Mouse (Mus musculus) adrenal gland, postnatal 14 days (tissue): ENCODE measurements around the gene Gm43720. TPM values are rescaled to one million over a fixed set of nuclear protein-coding genes. Genes with fewer than 3 reads are reported as not detected.
A peak's percentile ranks its signal among the peaks of the same experiment; 100 is the strongest.
"Not testable (repeated sequence)": the region's sequence is repeated elsewhere in the genome, so short reads cannot be mapped to it uniquely, and the experiment has no call there.

Experiments
- DNase-seq: peaks from one replicate; pipeline ENCODE4 v3.0.0; 2021; ENCODE audit warnings: mixed read lengths
- total RNA-seq: library from RNA; stranded (reverse); gene quantifications from 2 replicates; pipeline ENCODE4 v1.2.3, GENCODE M21; 2021

Gene Gm43720
- total RNA-seq, 1 experiment from 2014 or later: not detected

- no peak for DNase-seq
Measured at GRCm38 (mm10) chr5:138262001-138262400, 17.8 kb downstream of the Gm43720 start.

DNA sequence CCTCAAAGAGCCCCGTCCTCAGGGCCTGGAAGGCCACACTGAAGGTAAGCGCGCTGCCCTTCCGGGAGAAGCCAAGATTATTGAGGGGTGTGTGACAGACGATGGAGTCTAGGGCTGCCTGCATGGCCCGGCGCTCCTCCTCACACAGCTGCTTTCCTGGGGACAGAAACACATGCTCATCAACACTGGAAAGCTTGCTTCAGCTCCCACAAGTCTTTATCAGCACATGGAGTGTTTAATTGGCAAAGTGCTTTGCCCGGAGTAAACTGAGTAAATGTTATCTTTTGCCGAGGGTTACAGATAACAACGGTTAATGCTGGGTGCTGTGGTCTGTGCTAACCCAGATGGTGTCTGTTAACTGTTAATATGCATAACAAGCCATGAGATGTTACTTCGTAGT is 18.9 kb downstream of the Gm43720 start:
- no peak for DNase-seq

GRCm38 (mm10) chr5:138260051-138260450 is 19.7 kb downstream of the Gm43720 start:
- DNase-seq: no peak

GRCm38 (mm10) chr5:138258993-138259392 is 20.8 kb downstream of the Gm43720 start:
- DNase-seq: no peak

- DNase-seq: peak; percentile 72
Measured at GRCm38 (mm10) chr5:138258542-138258941, 21.2 kb downstream of the Gm43720 start.

GRCm38 (mm10) chr5:138258078-138258477 is 21.7 kb downstream of the Gm43720 start:
- DNase-seq: no peak

DNA sequence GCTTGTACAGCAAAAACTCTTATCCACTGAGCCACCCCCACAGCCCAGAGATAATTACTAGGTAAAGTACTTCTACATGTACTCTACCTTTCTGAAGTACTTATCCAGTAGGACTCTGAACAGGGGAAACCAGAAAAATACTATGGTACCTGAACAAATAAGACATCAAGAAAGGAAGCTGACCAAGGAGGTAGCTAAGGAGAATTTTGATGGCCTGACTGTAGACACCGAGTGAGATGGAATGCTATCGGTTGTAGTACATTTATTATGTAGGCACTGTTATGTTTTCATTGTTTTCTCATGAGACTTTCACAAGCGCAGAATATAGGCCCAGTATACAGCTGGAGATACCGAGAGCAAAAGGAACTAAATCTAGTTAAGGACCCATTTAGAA is 22.2 kb downstream of the Gm43720 start:
- no peak for DNase-seq

DNA sequence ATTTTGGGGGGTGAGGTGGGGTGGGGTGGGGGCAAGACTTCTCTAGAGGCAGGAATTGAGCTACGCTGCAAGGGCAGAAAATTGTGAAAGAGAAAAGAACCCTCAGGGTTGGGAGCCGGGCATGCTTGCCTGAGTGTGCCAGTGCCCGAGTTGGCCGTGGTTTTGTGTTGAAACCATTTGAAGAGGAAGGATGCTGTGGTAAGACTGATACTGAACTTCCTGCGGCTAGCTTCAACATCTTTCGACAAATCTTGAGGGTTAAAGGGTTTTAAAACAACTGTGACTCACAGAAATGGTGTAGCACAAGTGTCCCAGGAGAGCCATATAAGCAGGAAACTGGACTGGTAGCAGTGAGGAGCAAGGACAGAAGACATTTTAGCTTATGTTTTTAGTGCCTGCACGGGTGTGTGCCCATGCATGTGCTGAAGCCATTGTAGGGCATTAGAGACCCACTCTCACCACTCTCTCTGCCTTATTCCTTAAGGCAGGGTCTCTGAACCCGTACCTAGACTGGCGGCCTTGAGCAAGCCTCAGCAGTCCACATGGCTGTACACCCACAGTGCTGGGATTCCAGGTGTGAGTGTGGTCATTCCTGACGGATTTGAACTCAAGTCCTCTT is 22.7 kb downstream of the Gm43720 start:
- no peak for DNase-seq

DNA sequence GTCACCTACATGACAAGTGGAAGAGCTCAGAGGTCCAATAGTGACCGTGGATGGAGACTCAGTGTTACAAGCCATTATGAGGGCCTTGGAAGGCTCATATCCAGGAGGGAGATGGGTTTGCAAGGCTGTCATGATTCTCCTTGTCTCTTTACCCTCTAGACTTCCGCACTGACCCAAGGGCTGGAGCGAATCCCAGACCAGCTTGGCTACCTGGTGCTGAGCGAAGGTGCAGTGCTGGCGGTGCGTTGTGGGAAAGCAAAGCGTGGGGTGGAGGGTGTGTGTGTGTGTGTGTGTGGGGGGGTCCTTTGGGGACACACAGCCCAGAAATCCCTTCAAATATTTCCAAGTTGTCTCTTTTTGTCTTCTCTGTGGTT is 23.7 kb downstream of the Gm43720 start:
- DNase-seq: no peak

- peak; percentile 96 for DNase-seq
Measured at GRCm38 (mm10) chr5:138255353-138256093, 24.2 kb downstream of the Gm43720 start, which contains the start of gene Lamtor4. TSS of gene Lamtor4 (plus strand) at chr5:138255482.

- no peak for DNase-seq
Measured at GRCm38 (mm10) chr5:138253061-138253460, 26.7 kb downstream of the Gm43720 start.

- no peak for DNase-seq
Measured at GRCm38 (mm10) chr5:138251144-138251543, 28.6 kb downstream of the Gm43720 start.

GRCm38 (mm10) chr5:138241511-138241910 is 38.2 kb downstream of the Gm43720 start:
- peak; percentile 69 for DNase-seq

DNA sequence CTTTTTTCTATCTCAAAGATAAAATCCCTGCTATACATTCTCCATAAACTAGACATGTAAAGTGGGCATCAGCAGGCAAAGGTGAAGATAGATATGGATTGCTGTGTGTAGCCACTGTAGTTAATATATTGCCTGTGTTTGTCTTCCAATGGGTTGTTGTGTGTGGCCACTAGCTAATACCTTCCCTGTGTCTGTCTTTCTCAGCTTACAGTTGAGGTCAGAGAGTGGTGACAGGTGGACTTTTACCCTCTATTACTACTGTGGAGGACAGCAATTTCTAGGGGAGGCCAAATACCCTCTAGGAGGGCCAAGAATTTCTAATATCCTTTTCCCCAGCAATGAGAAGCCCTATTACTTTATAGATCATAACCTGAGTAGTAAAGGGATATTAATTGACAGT is 45.5 kb downstream of the Gm43720 start:
- no peak for DNase-seq

DNA sequence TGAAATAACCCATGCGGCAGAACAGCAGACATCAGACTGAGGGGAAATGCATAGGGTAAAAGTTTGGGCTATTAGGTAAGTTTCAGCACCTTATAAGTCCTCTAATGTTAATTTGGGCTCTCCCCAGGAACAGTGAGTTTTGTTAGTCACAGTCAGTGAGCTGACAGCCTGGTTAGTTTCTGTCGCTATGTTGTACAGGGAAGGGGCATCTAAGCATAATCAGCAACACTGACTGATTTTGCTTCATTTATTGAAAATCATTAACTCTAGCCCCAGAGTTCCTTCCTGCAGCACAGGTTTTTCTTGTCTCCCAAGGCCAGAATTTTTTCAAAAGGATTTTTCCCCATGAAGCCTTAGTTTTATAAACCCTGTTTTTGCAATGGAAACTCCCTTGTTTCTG is 46.0 kb downstream of the Gm43720 start:
- no peak for DNase-seq

DNA sequence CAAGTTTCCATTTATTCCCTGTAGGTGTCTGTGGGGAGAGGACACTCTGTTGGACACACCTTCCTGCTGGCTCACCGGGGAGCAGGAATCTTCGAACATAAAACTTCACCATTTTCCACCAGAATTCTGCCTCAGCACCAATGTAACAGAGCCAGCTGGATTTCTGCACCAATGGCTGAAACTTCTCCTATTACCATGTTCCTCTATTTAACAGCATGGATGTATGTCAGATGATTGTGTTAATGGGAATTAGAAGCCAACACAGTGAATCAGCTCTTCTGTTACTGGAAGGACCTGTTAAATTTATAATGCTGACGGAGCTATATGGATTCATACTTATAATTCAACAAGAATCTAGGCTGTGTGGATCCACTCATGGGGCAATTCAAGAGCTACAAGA is 50.2 kb downstream of the Gm43720 start:
- DNase-seq: no peak

GRCm38 (mm10) chr5:138228026-138228425 is 51.7 kb downstream of the Gm43720 start:
- peak; percentile 66 for DNase-seq

GRCm38 (mm10) chr5:138227367-138227766 is 52.4 kb downstream of the Gm43720 start:
- no peak for DNase-seq

DNA sequence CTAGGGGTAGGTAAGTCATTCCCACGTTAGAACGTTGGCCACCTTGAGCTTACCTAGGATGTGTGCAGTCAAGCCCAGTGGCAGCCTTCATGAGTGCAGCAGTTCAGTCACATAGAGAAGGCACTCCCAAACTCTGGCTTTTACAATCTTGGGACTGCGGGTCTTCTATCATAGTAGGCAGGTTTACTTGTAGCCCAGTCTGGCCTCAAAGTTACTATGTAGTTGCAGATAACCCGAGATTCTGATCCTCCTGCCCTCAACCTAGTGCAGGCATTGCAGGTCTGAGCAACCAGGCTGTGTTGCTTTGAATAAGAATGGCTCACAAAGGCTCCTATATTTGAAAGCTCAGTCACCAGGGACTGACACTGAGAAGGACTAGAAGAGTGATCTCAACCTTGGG is 53.3 kb downstream of the Gm43720 start:
- no peak for DNase-seq

DNA sequence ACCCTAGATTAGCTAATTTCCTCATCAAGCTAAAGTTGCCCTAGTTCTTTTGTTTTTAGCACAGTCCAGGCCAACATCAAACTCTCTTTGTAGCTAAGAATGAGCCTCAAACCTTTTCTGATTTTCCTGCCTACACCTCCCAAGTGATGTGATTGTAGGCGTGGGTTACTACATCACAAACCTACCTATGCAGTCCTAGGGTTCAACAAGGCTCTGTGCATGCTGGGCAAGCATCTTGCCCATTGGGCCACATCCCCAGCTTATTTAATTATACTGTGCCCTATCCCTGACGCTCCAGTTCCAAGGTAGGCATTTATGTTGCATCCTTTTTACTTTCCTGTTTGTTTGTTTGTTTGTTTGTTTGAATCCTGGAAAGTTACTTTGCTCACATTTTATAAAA is 54.1 kb downstream of the Gm43720 start, which contains the start of gene Nxpe5:
Nxpe5 (plus strand) TSS at position 199 of the 400 bp plus-strand sequence.
- no peak for DNase-seq

- no peak for DNase-seq
Measured at GRCm38 (mm10) chr5:138223287-138223686, 56.5 kb downstream of the Gm43720 start.

DNA sequence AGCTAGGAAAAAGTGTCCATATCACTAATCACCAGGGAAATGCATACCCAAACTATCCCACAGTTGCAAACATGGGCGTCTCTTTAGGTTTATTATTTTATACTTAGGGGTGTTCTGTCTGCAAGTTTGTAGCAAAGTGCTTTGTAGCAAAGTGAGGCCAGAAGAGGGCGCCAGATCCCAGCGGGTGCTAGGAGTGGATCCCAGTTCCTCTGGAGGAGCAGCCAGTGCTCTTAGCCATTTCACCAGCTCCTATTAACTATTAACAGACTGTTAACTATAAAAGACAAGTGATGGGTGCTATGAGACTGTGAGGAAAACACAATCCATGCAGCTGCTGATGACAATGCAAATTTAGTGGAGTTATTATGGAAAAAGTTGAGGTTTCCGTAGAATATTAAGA is 57.6 kb downstream of the Gm43720 start:
- peak; percentile 95 for DNase-seq

- DNase-seq: no peak
Measured at GRCm38 (mm10) chr5:138219864-138220263, 59.9 kb downstream of the Gm43720 start.

DNA sequence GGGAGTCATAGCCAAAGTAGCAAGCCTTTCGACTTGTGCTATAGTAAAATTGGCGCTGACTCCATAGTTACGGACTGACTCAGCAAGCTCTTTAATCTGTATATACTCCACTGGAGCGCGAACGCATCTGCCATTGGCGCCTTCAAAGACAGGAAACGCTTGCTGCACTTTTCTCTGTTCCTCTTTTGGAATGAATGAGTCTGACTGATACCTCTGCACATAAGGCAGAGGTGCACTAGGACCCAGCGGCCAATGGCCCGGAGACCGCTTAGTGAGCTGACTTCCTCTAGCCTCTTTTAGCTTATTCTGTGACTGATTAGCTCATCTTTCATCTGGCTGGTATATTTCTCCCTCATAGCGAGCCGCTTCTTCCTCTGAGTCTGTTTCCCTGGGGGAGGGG is 63.1 kb downstream of the Gm43720 start:
- DNase-seq: not testable (repeated sequence)
